Mouse (Mus musculus): ENCODE measurements around the gene Lpin1. TPM values are rescaled to one million over a fixed set of nuclear protein-coding genes. Genes with fewer than 3 reads are reported as not detected.

Gene Lpin1
- polyA plus RNA-seq, 1 experiment from 2014 or later, result 6.8 TPM

- no peak overlapping the region for H3K4me3 ChIP-seq
- H3K27me3 ChIP-seq, result no peaks in the 10 kb centered on the region
- peaks cover 10% of the 10 kb centered on the region for H3K4me1 ChIP-seq (replicated peaks)
- peak overlapping the region; percentile 62 for H3K27ac ChIP-seq
- H3K4me2 ChIP-seq, result no peak overlapping the region
- no peaks in the 10 kb centered on the region for H3K9me3 ChIP-seq (replicated peaks)
- ATAC-seq (replicated peaks; ENCODE audit: insufficient number of reproducible peaks, insufficient read depth, low FRiP score, low read depth), result peak; percentile 72
- H3K9ac ChIP-seq, result no peak overlapping the region
- WGBS, result 58% methylated on average over 9 of the region's 9 CpGs
- no peaks in the 10 kb centered on the region for H3K36me3 ChIP-seq
Observed at GRCm38 (mm10) chr12:16515183-16515582, 95.6 kb downstream of the Lpin1 start.

- Histone ChIP-seq H3K36me3 (no peaks in the 10 kb centered on the region), H3K9me3 (replicated peaks) (no peaks in the 10 kb centered on the region), H3K27me3 (no peaks in the 10 kb centered on the region), H3K4me1 (replicated peaks) (peaks cover 14% of the 10 kb centered on the region), H3K27ac (no peak overlapping the region), H3K9ac (no peak overlapping the region), H3K4me2 (no peak overlapping the region), H3K4me3 (no peak overlapping the region)
- no peak for ATAC-seq (replicated peaks; ENCODE audit: insufficient number of reproducible peaks, insufficient read depth, low FRiP score, low read depth)
- 73% methylated on average over 1 of the region's 1 CpGs for WGBS
Observed at GRCm38 (mm10) chr12:16512991-16513390, 97.8 kb downstream of the Lpin1 start.

GRCm38 (mm10) chr12:16509122-16509752, 101.5 kb downstream of the Lpin1 start:
- no peak overlapping the region for H3K4me3 ChIP-seq
- peak overlapping the region; percentile 42; the same call in 1 of the 2 replicates for H3K4me2 ChIP-seq
- H3K9ac ChIP-seq, result no peak overlapping the region
- no peaks in the 10 kb centered on the region for H3K36me3 ChIP-seq
- H3K27ac ChIP-seq, result no peak overlapping the region
- peaks cover 3% of the 10 kb centered on the region for H3K4me1 ChIP-seq (replicated peaks)
- H3K9me3 ChIP-seq (replicated peaks), result no peaks in the 10 kb centered on the region
- H3K27me3 ChIP-seq, result no peaks in the 10 kb centered on the region
- 19% methylated on average over 13 of the region's 13 CpGs for WGBS
- ATAC-seq (replicated peaks; ENCODE audit: insufficient number of reproducible peaks, insufficient read depth, low FRiP score, low read depth), result 0 out of 2 replicates have a peak, but pooled peaks have one; percentile 52

- Histone ChIP-seq H3K27me3 (no peaks in the 10 kb centered on the region), H3K4me3 (no peak overlapping the region), H3K36me3 (no peaks in the 10 kb centered on the region), H3K9me3 (replicated peaks) (no peaks in the 10 kb centered on the region), H3K4me2 (no peak overlapping the region), H3K27ac (no peak overlapping the region), H3K9ac (no peak overlapping the region), H3K4me1 (replicated peaks) (peaks cover 3% of the 10 kb centered on the region)
- 0 out of 2 replicates have a peak, but pooled peaks have one; percentile 4 for ATAC-seq (replicated peaks; ENCODE audit: insufficient number of reproducible peaks, insufficient read depth, low FRiP score, low read depth)
- WGBS, result 69% methylated on average over 17 of the region's 17 CpGs
Observed at GRCm38 (mm10) chr12:16506796-16507790, 103.7 kb downstream of the Lpin1 start.

- no peak overlapping the region for H3K27ac ChIP-seq
- WGBS, result 83% methylated on average over 3 of the region's 3 CpGs
- no peak for ATAC-seq (replicated peaks; ENCODE audit: insufficient number of reproducible peaks, insufficient read depth, low FRiP score, low read depth)
- peaks cover 2% of the 10 kb centered on the region for H3K4me1 ChIP-seq (replicated peaks)
- no peaks in the 10 kb centered on the region for H3K9me3 ChIP-seq (replicated peaks)
- no peak overlapping the region for H3K4me3 ChIP-seq
- H3K27me3 ChIP-seq, result no peaks in the 10 kb centered on the region
- H3K36me3 ChIP-seq, result no peaks in the 10 kb centered on the region
- H3K4me2 ChIP-seq, result no peak overlapping the region
- H3K9ac ChIP-seq, result no peak overlapping the region
Observed at GRCm38 (mm10) chr12:16504244-16504643, 106.5 kb downstream of the Lpin1 start.

GRCm38 (mm10) chr12:16497960-16498359, 112.8 kb downstream of the Lpin1 start:
- no peaks in the 10 kb centered on the region for H3K27me3 ChIP-seq
- no peaks in the 10 kb centered on the region for H3K9me3 ChIP-seq (replicated peaks)
- H3K4me2 ChIP-seq, result no peak overlapping the region
- 24% methylated on average over 4 of the region's 4 CpGs for WGBS
- no peak for ATAC-seq (replicated peaks; ENCODE audit: insufficient number of reproducible peaks, insufficient read depth, low FRiP score, low read depth)
- no peak overlapping the region for H3K27ac ChIP-seq
- no peak overlapping the region for H3K9ac ChIP-seq
- H3K4me1 ChIP-seq (replicated peaks), result no peaks in the 10 kb centered on the region; the same call in 1 of the 2 replicates
- no peaks in the 10 kb centered on the region for H3K36me3 ChIP-seq
- H3K4me3 ChIP-seq, result no peak overlapping the region

- H3K4me2 ChIP-seq, result no peak overlapping the region
- no peaks in the 10 kb centered on the region for H3K4me1 ChIP-seq (replicated peaks)
- no peaks in the 10 kb centered on the region for H3K9me3 ChIP-seq (replicated peaks)
- H3K4me3 ChIP-seq, result no peak overlapping the region
- no peaks in the 10 kb centered on the region for H3K27me3 ChIP-seq
- ATAC-seq (replicated peaks; ENCODE audit: insufficient number of reproducible peaks, insufficient read depth, low FRiP score, low read depth), result no peak
- H3K27ac ChIP-seq, result no peak overlapping the region
- WGBS, result 69% methylated on average over 6 of the region's 6 CpGs
- H3K36me3 ChIP-seq, result no peaks in the 10 kb centered on the region
- H3K9ac ChIP-seq, result no peak overlapping the region
Observed at GRCm38 (mm10) chr12:16492713-16493112, 118.1 kb downstream of the Lpin1 start.

GRCm38 (mm10) chr12:16488899-16489298, 121.9 kb downstream of the Lpin1 start:
- Histone ChIP-seq H3K27me3 (no peaks in the 10 kb centered on the region), H3K9me3 (replicated peaks) (no peaks in the 10 kb centered on the region), H3K27ac (no peak overlapping the region), H3K4me1 (replicated peaks) (no peaks in the 10 kb centered on the region), H3K9ac (no peak overlapping the region), H3K4me3 (no peak overlapping the region), H3K4me2 (no peak overlapping the region), H3K36me3 (no peaks in the 10 kb centered on the region)
- no peak for ATAC-seq (replicated peaks; ENCODE audit: insufficient number of reproducible peaks, insufficient read depth, low FRiP score, low read depth)

GRCm38 (mm10) chr12:16487453-16487852, 123.3 kb downstream of the Lpin1 start:
- no peaks in the 10 kb centered on the region for H3K36me3 ChIP-seq
- H3K27ac ChIP-seq, result no peak overlapping the region
- ATAC-seq (replicated peaks; ENCODE audit: insufficient number of reproducible peaks, insufficient read depth, low FRiP score, low read depth), result no peak
- H3K9ac ChIP-seq, result no peak overlapping the region
- H3K4me1 ChIP-seq (replicated peaks), result no peaks in the 10 kb centered on the region
- H3K9me3 ChIP-seq (replicated peaks), result no peaks in the 10 kb centered on the region
- H3K4me3 ChIP-seq, result no peak overlapping the region
- no peak overlapping the region for H3K4me2 ChIP-seq
- no peaks in the 10 kb centered on the region for H3K27me3 ChIP-seq
- WGBS, result 60% methylated on average over 2 of the region's 2 CpGs

All from heart, embryonic 15.5 days (tissue).